Mouse (Mus musculus) skeletal muscle tissue, postnatal 0 days (tissue): Measurements from ENCODE around the gene Olfr20. TPM values are rescaled to one million over a fixed set of nuclear protein-coding genes. Genes with fewer than 3 reads are reported as not detected.

Source experiments
- polyA plus RNA-seq: library from polyadenylated mRNA; unstranded; fragments of >200 nt; fragmentation: Nextera tagmentation; extraction: Ambion mirVana; gene quantifications from 2 replicates; pipeline ENCODE4 v1.2.1, GENCODE M21; 2015

Gene Olfr20
- not detected in 2 replicates for polyA plus RNA-seq

GRCm38 (mm10) chr11:73350483-73350882 lies at the start of gene Olfr20:
Gene Olfr20, plus strand, starts transcription at chr11:73350783.

GRCm38 (mm10) chr11:73329442-73329841 lies 21.1 kb upstream of the Olfr20 start, which contains the start of the genes Aspa, Gm49340 and Spata22:
Gene Aspa, minus strand, starts transcription at chr11:73329596.
Gene Gm49340, plus strand, starts transcription at chr11:73329741.
Gene Spata22, plus strand, starts transcription at chr11:73329741.

GRCm38 (mm10) chr11:73370946-73371345 lies 20.4 kb downstream of the Olfr20 start, which contains the start of gene Olfr376:
Gene Olfr376, plus strand, starts transcription at chr11:73371246.

GRCm38 (mm10) chr11:73399514-73399913 lies 48.9 kb downstream of the Olfr20 start, which contains the start of gene Olfr1:
Gene Olfr1, minus strand, starts transcription at chr11:73399614.

Other genes starting within 250 kb of the Olfr20 start
- gene Haspin, start 212.5 kb upstream of the Olfr20 start, polyA plus RNA-seq = 2.4 and 2.9 TPM in 2 replicates
- 7.3 and 8.1 TPM in 2 replicates for gene P2rx5, start 190.4 kb upstream of the Olfr20 start, polyA plus RNA-seq
- 175 and 184 TPM in 2 replicates for gene Emc6, start 173.7 kb upstream of the Olfr20 start, polyA plus RNA-seq
- 104 and 115 TPM in 2 replicates for gene Tax1bp3, start 173.7 kb upstream of the Olfr20 start, polyA plus RNA-seq
- gene Ctns, start 151.7 kb upstream of the Olfr20 start, polyA plus RNA-seq = 10.9 and 11.1 TPM in 2 replicates
- gene Shpk, start 151.3 kb upstream of the Olfr20 start, polyA plus RNA-seq = 1.8 and 2.6 TPM in 2 replicates
- gene Trpv1, start 116.5 kb upstream of the Olfr20 start, polyA plus RNA-seq = 0.12 and 0.26 TPM in 2 replicates
- gene Trpv3, start 83.4 kb upstream of the Olfr20 start, polyA plus RNA-seq = 0.03 and 0.07 TPM in 2 replicates
- 4.4 and 6.5 TPM in 2 replicates for gene Aspa, start 21.2 kb upstream of the Olfr20 start, polyA plus RNA-seq
- gene Gm49340, start 21.0 kb upstream of the Olfr20 start, polyA plus RNA-seq = not detected in 2 replicates
- 0.10 TPM in 1 of 2 replicates, not detected in the other for gene Spata22, start 21.0 kb upstream of the Olfr20 start, polyA plus RNA-seq
- not detected in 2 replicates for gene Olfr376, start 20.5 kb downstream of the Olfr20 start, polyA plus RNA-seq
- not detected in 2 replicates for gene Olfr1, start 48.8 kb downstream of the Olfr20 start, polyA plus RNA-seq
- not detected in 2 replicates for gene Olfr378, start 77.7 kb downstream of the Olfr20 start, polyA plus RNA-seq
- not detected in 2 replicates for gene Olfr380, start 106.7 kb downstream of the Olfr20 start, polyA plus RNA-seq
- not detected in 2 replicates for gene Olfr381, start 140.8 kb downstream of the Olfr20 start, polyA plus RNA-seq
- not detected in 2 replicates for gene Olfr382, start 166.4 kb downstream of the Olfr20 start, polyA plus RNA-seq
- gene Olfr385, start 242.2 kb downstream of the Olfr20 start, polyA plus RNA-seq = not detected in 2 replicates
- gene Olfr384, start 247.8 kb downstream of the Olfr20 start, polyA plus RNA-seq = not detected in 2 replicates